Mouse (Mus musculus) megakaryocyte, embryonic 14.5 days (primary cell): ENCODE measurements around the gene Lsp1.

Experiments used
- FLI1 ChIP-seq: IDR thresholded peaks from 2 replicates; pipeline ENCODE4 v1.6.1; 2012; ENCODE audit warnings: low read length, inconsistent platforms, mixed read lengths
- GATA1 ChIP-seq: IDR thresholded peaks from 3 replicates; pipeline ENCODE4 v1.6.1; 2012; ENCODE audit warnings: mixed read lengths, low read length, inconsistent platforms, borderline replicate concordance

- no peak for TF ChIP-seq GATA1
- TF ChIP-seq FLI1, result no peak
Measured at GRCm38 (mm10) chr7:142509518-142509917, 48.9 kb downstream of the Lsp1 start.
